ENCODE assay signal across 18 mouse cellular contexts in the genomic region with DNA sequence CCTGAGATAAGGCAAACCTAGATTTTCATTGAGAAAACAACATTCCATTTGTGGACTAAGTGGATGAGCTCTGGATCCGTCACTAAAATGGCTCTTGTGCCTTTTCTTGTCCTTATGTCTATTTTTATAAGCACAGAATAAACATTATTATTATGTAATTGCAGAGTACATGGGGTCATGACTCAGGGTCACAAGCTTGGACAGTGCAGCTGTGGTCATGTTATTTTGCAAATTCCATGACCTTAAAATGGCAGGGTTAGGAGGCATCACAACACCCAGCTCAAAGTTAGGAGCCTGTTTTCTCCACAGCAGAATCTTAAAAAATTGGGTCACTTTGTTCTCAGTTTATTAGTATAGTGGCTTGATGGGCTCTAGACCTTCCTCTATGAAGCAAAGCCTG.
DNase-seq lines count a peak whose midpoint lies in the region; ATAC-seq and TF ChIP-seq lines count a peak whose summit lies in the region.
"Had no signal": no experiment of that assay in that cellular context is flagged by ENCODE, and none has a peak within 500 bp of the region (broad histone marks: within the 10 kb centered on the region; RNA-seq: fewer than 3 reads in every experiment).

No protein-coding gene starts in this region.

- DNase-seq in adrenal gland, adult 2 months, result peak; percentile 13
- DNase-seq in adrenal gland, postnatal 10 days, result no peak
- DNase-seq in kidney, adult 11 months, result peak; percentile 24
- no peak for DNase-seq in kidney, postnatal 4 days
- DNase-seq in adipocyte (ENCODE audit: low spot score), result peak; percentile 58
- DNase-seq in lung, postnatal 0 days (ENCODE audit: low spot score), result peak; percentile 77
- DNase-seq in left cerebral cortex, adult 9 months (ENCODE audit: low spot score in 2 of 2), result no peak
- DNase-seq: cerebellum, adult 9-10 months; forebrain, postnatal 0 days; gastrocnemius, postnatal 10 days; layer of hippocampus, postnatal 36 days; left cerebral cortex, postnatal 4 days; thymus, postnatal 4 days had no signal

- no peaks in the 10 kb centered on the region for H3K9me3 ChIP-seq in lung, postnatal 0 days (ENCODE audit: low read length)
- H3K9me3 ChIP-seq: embryonic facial prominence, embryonic 13.5 days; midbrain, embryonic 15.5 days had no signal

- no peak overlapping the region for H3K9ac ChIP-seq in lung, postnatal 0 days (replicated peaks; ENCODE audit: low read depth)
- H3K9ac ChIP-seq: embryonic facial prominence, embryonic 13.5 days; forebrain, postnatal 0 days; liver, embryonic 14.5 days; midbrain, embryonic 15.5 days had no signal

- TF ChIP-seq CTCF in lung, postnatal 0 days (IDR thresholded peaks at IDR 0.05), result no peak

- TF ChIP-seq EP300 in lung, postnatal 0 days (IDR thresholded peaks at IDR 0.05), result peak; percentile 93

- no peak overlapping the region for H3K4me2 ChIP-seq in lung, postnatal 0 days (replicated peaks; ENCODE audit: low read depth, low read length)
- H3K4me2 ChIP-seq: embryonic facial prominence, embryonic 13.5 days; heart, embryonic 11.5 days; midbrain, embryonic 15.5 days had no signal

- peak overlapping the region; percentile 48; the same call in 1 of the 2 replicates for H3K27ac ChIP-seq in lung, postnatal 0 days (ENCODE audit: low read length)
- H3K27ac ChIP-seq: embryonic facial prominence, embryonic 13.5 days; liver, embryonic 14.5 days; midbrain, embryonic 15.5 days had no signal

- 34% methylated on average over 1 of the region's 1 CpGs for WGBS in lung, postnatal 0 days

- H3K4me3 ChIP-seq in lung, postnatal 0 days (ENCODE audit: low read depth, low read length), result no peak overlapping the region
- H3K4me3 ChIP-seq: embryonic facial prominence, embryonic 13.5 days; midbrain, embryonic 15.5 days had no signal

- no peaks in the 10 kb centered on the region for H3K4me1 ChIP-seq in lung, postnatal 0 days (ENCODE audit: insufficient read depth, low read depth, low read length)
- H3K4me1 ChIP-seq: embryonic facial prominence, embryonic 13.5 days; midbrain, embryonic 15.5 days had no signal

- no peaks in the 10 kb centered on the region for H3K27me3 ChIP-seq in lung, postnatal 0 days (replicated peaks; ENCODE audit: insufficient read depth, low read length)
- H3K27me3 ChIP-seq: embryonic facial prominence, embryonic 13.5 days; midbrain, embryonic 15.5 days had no signal

- no peaks in the 10 kb centered on the region for H3K36me3 ChIP-seq in lung, postnatal 0 days (ENCODE audit: insufficient read depth, low read length)
- H3K36me3 ChIP-seq: embryonic facial prominence, embryonic 13.5 days; midbrain, embryonic 15.5 days had no signal

- peak; percentile 92 for ATAC-seq in lung, postnatal 0 days
- no peak for ATAC-seq in activated CD4-positive, CD25-positive, alpha-beta regulatory T cell, adult 4 months
- ATAC-seq: forebrain, postnatal 0 days; midbrain, embryonic 15.5 days had no signal

Comparison
In these comparisons a context has a peak if more than half of its experiments do, and no peak if none do; other contexts are left out.
1. DNase-seq: peak in adrenal gland, adult 2 months (single experiment), kidney, adult 11 months (single experiment), adipocyte (single experiment) and lung, postnatal 0 days (single experiment); none in adrenal gland, postnatal 10 days (single experiment), kidney, postnatal 4 days (0 of 2) and left cerebral cortex, adult 9 months (0 of 2).